Mouse (Mus musculus) lung, postnatal 10 days (tissue): Measurements from ENCODE around the gene Vmn1r100.
"Not testable (repeated sequence)": the region's sequence is repeated elsewhere in the genome, so short reads cannot be mapped to it uniquely, and the experiment has no call there.

ENCODE experiments used
- DNase-seq: peaks from one replicate; pipeline ENCODE4 v3.0.0; 2021

Vmn1r100 gene

GRCm38 (mm10) chr7:20417642-20418041, at the start of gene Vmn1r100:
Gene Vmn1r100 (plus strand): TSS chr7:20417942.
- not testable (repeated sequence) for DNase-seq

GRCm38 (mm10) chr7:20375310-20375709, 42.4 kb upstream of the Vmn1r100 start, which contains the start of gene Gm5728:
Gene Gm5728 (minus strand): TSS chr7:20375410.
- DNase-seq, result not testable (repeated sequence)

GRCm38 (mm10) chr7:20442493-20442892, 24.8 kb downstream of the Vmn1r100 start, which contains the start of gene Vmn1r101:
Gene Vmn1r101 (minus strand): TSS chr7:20442593.
- not testable (repeated sequence) for DNase-seq
